Mouse (Mus musculus) olfactory bulb, adult 2 months (tissue): ENCODE results near the gene Lbx2. TPM values are rescaled to one million over a fixed set of nuclear protein-coding genes. Genes with fewer than 3 reads are reported as not detected.

Experiments used
- H3K27ac ChIP-seq: fragments of 200-500 bp; 2 replicates; pipeline ENCODE4 v1.5.1; 2012; ENCODE audit warnings: low read depth, low read length; ENCODE audit not compliant: insufficient read depth
- H3K4me1 ChIP-seq: fragments of 200-500 bp; 2 replicates; pipeline ENCODE4 v1.6.1; 2012; ENCODE audit warnings: low read length; ENCODE audit not compliant: control insufficient read depth, insufficient read depth
- H3K4me3 ChIP-seq: fragments of 200-500 bp; 2 replicates; pipeline ENCODE4 v1.5.1; 2012; ENCODE audit warnings: mild to moderate bottlenecking, low read depth, low read length, moderate library complexity; ENCODE audit not compliant: insufficient read depth
- CTCF ChIP-seq: fragments of 200-500 bp; IDR thresholded peaks from 2 replicates; pipeline ENCODE4 v1.5.1; 2012; ENCODE audit warnings: low read depth, mild to moderate bottlenecking, low read length, moderate library complexity; ENCODE audit not compliant: insufficient read depth
- POLR2A ChIP-seq: fragments of 200-500 bp; IDR thresholded peaks from 2 replicates; pipeline ENCODE4 v1.6.1; 2012; ENCODE audit warnings: mild to moderate bottlenecking, low read depth, low read length, moderate library complexity; ENCODE audit not compliant: insufficient read depth
- WGBS: fragments of 180-500 bp; shearing (Covaris S2); methylation state at CpG from one replicate; pipeline ENCODE4 v1.1.7; 2018; 5-methylcytosine and 5-hydroxymethylcytosine counted together
- polyA plus RNA-seq: library from polyadenylated mRNA; stranded (reverse); fragments of >200 nt; gene quantifications from 2 replicates; pipeline ENCODE4 v1.2.4, GENCODE M21; 2012; ENCODE audit warnings: low replicate concordance; ENCODE audit not compliant: missing spikeins, insufficient read depth, insufficient read length

Gene Lbx2
- polyA plus RNA-seq, 1 experiment, result not detected

DNA sequence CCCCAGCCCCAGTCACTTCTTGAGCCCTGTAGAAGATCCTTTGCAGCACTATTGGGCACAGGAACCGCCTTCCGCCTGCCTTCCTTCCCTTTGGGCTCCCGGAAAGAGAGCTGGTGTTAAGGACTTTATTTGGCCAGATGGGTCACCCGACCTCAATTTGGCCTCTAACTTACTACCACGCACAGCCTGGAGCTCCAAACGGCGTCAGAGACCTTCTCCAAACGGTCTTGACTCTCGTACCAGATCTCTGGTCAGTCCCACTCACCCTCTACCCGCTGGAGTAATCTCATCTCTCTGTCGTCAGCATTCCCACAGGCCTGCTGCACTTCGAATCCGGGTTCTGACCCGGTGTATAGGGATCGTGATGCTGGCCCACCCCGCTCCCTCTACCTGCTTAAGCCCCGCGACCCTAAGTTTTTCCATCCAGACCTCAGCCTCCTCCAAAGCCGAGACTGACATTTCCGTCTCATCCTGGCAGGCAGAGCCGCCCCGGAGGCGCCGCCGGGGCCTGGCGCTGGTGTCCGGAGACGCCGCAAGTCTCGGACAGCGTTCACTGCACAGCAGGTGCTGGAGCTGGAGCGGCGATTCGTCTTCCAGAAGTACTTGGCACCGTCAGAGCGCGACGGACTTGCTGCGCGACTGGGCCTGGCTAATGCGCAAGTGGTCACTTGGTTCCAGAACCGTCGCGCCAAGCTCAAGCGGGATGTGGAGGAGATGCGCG, 1.2 kb downstream of the Lbx2 start:
- H3K4me1 ChIP-seq, result peaks cover 12% of the 10 kb centered on the region; the same call in 1 of the 2 replicates
- no peak overlapping the region for H3K4me3 ChIP-seq
- no peak for TF ChIP-seq CTCF
- TF ChIP-seq POLR2A, result no peak
- WGBS, result 4% methylated on average over 47 of the region's 47 CpGs
- no peak overlapping the region for H3K27ac ChIP-seq

DNA sequence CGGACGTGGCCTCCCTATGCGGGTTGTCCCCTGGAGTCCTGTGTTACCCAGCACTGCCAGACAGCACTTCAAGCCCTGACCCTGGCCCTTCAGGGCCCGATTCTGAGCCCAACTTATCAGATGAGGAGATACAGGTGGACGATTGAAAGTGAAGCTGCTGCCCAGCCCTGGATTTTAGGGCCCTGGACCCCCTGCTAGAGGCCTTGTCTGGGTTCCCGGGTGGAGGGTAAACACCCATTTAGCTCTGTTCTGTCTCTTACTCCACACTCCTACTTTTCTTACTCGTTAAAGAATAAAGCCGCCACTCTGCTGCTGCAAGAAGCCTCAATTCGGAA, 1.7 kb downstream of the Lbx2 start:
- H3K4me3 ChIP-seq, result no peak overlapping the region
- no peak overlapping the region for H3K27ac ChIP-seq
- no peak for TF ChIP-seq CTCF
- TF ChIP-seq POLR2A, result no peak
- peaks cover 12% of the 10 kb centered on the region; the same call in 1 of the 2 replicates for H3K4me1 ChIP-seq
- whole genome bisulfite sequencing, result 14% methylated on average over 9 of the region's 9 CpGs

DNA sequence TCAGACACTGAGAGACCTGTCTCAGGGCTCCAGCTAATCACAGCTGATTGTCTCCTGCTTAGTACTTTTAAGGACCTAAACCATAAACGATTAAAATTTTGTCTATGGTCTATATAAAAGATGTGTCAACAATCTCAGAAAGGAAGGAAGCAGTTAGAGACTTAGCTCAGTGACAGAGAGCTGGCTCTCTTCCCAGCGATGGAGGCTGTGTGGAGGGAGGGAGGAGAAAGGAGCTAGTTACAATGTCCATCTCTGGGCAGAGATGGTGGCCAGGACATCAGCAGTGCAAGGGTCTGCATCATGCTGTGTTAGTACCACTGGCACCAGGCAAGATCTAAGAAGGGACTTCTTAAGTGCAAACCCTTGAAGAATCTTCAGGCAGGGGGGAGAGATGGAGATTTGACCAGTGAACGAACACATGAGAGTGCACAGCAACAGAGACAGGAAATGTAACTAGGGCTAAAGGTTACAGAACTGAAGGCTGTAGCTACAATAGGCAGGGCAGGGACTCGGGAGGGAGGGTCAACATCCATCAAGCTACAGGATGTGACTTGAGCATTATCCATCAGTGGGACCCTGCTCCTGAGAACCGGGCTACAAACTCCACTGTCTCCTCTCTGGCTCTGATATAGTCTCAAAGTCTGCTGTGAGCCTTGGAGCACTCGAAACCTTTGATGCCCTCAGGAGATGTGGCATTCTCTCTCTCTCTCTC, 6.4 kb downstream of the Lbx2 start:
- H3K27ac ChIP-seq, result no peak overlapping the region
- peaks cover 3% of the 10 kb centered on the region; the same call in 1 of the 2 replicates for H3K4me1 ChIP-seq
- TF ChIP-seq CTCF (no peak), POLR2A (no peak)
- 37% methylated on average over 6 of the region's 6 CpGs for WGBS
- H3K4me3 ChIP-seq, result no peak overlapping the region

DNA sequence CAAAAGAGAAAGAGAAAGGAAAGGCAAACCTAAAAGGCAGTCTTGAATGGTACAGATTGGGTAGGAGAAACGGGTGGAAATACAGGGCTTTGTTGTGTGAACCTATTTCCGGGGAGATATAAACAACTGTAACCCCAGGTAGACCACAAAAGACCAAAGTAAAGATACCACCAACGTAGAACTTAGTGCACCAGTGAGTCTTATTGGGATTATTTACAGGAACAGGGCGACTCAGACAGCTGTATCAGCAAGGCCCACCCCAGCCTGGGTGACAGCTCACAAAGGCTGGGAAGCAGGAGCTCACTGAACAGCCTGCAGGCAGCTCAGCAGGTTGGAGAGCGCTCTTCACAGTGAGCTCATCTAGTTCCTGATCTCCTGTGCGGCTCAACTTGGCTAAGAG, 9.8 kb downstream of the Lbx2 start:
- H3K4me3 ChIP-seq, result no peak overlapping the region
- no peaks in the 10 kb centered on the region for H3K4me1 ChIP-seq
- 49% methylated on average over 6 of the region's 6 CpGs for WGBS
- TF ChIP-seq CTCF, result no peak
- no peak overlapping the region for H3K27ac ChIP-seq

DNA sequence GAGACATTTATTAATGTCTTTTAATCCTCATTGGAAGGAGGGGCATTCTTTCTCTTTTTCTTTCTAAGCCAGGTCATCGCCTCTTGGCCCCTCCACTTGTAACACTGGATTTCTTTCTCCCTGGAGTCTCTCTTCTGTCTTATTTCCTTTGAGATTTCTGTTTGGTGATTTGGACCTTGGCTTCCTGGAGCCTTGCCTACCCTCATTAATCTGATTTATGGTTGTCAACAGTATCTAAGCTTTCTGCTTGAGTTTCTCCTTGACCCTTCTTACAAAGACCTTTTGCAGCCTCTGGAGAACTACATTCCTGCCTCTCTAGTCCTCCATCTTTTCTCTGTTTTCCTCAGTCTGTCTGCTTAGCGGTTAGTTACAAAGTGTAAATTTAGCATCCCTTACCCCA, 12.2 kb downstream of the Lbx2 start:
- Histone ChIP-seq H3K4me3 (no peak overlapping the region), H3K4me1 (peaks cover 16% of the 10 kb centered on the region), H3K27ac (no peak overlapping the region)
- 56% methylated on average over 2 of the region's 2 CpGs for WGBS
- no peak for TF ChIP-seq CTCF
- no peak for TF ChIP-seq POLR2A

DNA sequence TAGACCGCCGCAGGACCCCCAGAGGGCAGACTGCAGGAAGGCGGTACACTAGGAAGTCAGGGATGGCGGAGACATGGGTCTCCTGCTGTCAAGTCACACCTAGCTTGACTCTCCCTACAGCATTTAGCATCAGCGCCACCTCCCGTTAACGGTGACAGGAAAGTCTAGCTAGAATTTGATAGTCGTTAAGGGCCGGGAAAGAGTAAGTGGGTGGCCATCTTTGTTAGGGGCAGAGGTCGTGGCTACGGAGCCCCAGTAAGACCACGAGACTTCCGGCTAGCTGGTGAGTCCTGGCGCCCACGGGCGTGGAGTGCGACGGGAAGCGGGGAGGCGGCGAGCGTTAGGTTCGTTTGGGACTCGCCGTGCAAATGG, 15.1 kb downstream of the Lbx2 start, which contains the start of the genes Ccdc142 and Gm42688:
Ccdc142 (plus strand) TSS at position 286 of the 372 bp plus-strand sequence.
Gm42688 (plus strand) TSS at position 302 of the 372 bp plus-strand sequence.
- H3K27ac ChIP-seq, result 0 out of 2 replicates have a peak within 1 kb of the TSS, but pooled peaks have one; percentile 10
- under 1% methylated on average over 25 of the region's 25 CpGs for WGBS
- TF ChIP-seq POLR2A, result no peak
- no peak for TF ChIP-seq CTCF
- peak within 1 kb of the TSS; percentile 70 for H3K4me3 ChIP-seq
- peaks cover 18% of the 10 kb centered on the region for H3K4me1 ChIP-seq

DNA sequence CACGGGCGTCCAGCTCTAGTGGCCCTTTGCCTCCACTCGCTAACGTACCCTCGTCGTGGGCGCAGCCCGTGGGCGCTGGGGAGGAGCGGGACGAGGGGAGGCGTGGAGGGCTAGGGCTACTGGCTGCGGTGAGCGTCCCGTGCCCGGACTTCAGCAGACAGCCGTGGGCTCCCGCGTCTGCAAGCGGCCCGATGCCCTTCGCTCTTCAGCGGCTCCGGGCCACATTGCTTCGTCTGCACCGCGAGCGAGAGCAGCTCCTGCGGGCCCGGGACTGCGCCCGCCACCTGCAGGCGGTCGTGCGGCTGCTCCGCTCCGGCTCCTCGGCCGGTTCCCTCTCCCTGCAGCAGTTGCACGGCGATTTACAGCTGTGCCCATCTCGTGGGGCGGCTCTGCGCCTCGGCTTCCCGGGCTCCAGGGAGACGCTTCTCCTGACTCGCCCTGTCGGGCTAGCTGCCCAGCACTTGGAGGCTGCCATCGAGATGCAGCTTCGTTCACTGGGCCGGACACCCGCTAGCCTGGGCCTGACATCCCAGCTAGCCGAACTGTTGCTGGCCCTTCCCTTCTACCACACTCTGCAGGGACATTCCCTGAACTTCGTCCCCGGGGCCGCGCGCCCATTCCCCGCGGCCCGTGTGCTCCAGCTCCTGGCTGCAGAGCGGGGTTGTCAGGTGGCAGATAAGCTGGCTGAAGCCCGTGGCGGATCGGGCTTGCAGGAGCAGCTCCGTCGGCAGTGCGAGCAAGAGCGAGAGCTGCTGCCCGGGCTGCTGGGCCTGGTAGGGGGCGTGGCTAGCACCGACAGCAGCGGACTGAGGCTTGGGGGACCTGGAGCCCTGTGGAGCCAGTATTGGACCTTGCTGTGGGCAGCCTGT, 15.8 kb downstream of the Lbx2 start:
- TF ChIP-seq CTCF (peak; percentile 20; the same call in 1 of the 2 replicates), POLR2A (0 out of 2 replicates have a peak, but pooled peaks have one; percentile 12)
- Histone ChIP-seq H3K4me3 (peak overlapping the region; percentile 70), H3K27ac (0 out of 2 replicates have a peak overlapping the region, but pooled peaks have one; percentile 10), H3K4me1 (peaks cover 18% of the 10 kb centered on the region)
- WGBS, result under 1% methylated on average over 74 of the region's 74 CpGs

DNA sequence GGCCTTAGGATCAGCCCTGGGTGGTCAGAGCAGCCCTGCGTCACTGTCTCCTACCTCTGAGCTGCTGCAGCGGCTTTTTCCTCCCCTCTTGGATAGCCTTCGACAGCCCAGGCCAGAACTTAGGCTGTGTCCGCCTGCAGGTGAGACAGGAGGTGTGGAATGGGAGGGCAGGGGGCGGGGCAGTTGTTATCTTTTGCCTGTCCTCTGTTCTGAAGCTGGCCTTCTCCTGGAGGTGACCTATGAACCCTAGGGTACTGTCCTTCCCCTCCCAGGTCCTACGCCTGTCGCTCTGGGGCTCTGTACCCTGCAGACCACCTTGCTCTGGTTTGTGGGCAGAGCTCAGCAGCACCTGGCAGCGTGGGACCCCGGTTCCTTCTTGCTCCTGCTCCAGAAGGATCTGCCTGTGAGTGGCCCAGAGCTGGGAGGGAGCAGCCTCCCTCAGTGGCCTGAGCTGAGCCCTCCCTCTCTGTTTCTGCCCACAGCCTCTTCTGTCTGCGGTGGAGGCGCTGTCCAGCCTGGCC, 17.0 kb downstream of the Lbx2 start:
- WGBS, result 61% methylated on average over 11 of the region's 11 CpGs
- H3K4me3 ChIP-seq, result peak overlapping the region; percentile 70; the same call in 1 of the 2 replicates
- peaks cover 27% of the 10 kb centered on the region for H3K4me1 ChIP-seq
- H3K27ac ChIP-seq, result no peak overlapping the region
- TF ChIP-seq CTCF (no peak), POLR2A (no peak)
